Mouse (Mus musculus) erythroblast, embryonic 14.5 days (primary cell): Measurements from ENCODE around the gene Gdf1.

Experiments used
- GATA1 ChIP-seq: IDR thresholded peaks from 2 replicates; pipeline ENCODE4 v1.6.1; 2012; ENCODE audit warnings: low read length, inconsistent platforms, mixed read lengths
- TAL1 ChIP-seq: IDR thresholded peaks from 3 replicates; pipeline ENCODE4 v1.6.1; 2012; ENCODE audit warnings: low read length, inconsistent platforms, mixed read lengths

- TF ChIP-seq TAL1 (no peak), GATA1 (no peak)
Measured at GRCm38 (mm10) chr8:70342007-70342406, 12.4 kb downstream of the Gdf1 start.
